Mouse (Mus musculus): ENCODE measurements around the gene Olfr1537.

Olfr1537 gene

DNA sequence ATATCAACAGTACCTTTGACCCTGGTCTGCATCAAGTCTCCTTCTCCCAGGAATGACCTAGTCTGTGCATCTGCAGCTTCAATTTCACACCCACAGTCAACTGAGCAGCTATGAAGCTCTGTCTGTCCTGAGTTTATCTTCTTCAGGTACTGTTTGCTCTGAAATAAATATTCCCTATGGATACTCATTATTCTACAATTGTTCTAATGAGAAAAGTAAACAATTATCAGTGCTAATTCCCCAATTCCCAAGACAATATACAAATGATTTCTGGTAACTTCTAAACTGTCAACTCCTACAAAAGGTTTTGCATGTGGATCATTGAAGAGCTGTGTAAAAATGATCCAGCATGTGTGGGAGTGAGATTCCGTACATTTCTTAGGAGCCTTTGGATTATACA is at the start of gene Olfr1537:
Gene Olfr1537 (minus strand): TSS at position 101 of the 400 bp plus-strand sequence.
- no peak for DNase-seq (ENCODE audit: low read depth, low spot score)

DNA sequence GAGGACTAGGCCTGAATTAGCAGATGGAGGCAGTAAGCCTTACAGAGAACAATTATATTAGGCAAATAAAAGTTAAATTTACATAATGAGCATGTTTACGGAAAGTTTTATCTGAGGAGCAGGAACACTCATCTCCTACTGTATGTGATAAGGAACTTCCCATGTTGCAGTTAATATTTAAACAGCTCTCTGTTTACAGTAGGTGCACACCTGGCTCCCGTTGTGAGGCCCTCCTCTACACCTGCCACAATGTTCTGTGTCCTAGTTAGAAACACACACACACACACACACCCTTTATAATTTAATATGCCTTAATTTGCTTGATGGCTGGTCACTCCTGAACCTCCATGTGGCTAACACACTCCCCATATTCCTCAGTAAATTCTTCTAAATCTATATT is 37.3 kb upstream of the Olfr1537 start:
- DNase-seq (ENCODE audit: low read depth, low spot score), result no peak

DNA sequence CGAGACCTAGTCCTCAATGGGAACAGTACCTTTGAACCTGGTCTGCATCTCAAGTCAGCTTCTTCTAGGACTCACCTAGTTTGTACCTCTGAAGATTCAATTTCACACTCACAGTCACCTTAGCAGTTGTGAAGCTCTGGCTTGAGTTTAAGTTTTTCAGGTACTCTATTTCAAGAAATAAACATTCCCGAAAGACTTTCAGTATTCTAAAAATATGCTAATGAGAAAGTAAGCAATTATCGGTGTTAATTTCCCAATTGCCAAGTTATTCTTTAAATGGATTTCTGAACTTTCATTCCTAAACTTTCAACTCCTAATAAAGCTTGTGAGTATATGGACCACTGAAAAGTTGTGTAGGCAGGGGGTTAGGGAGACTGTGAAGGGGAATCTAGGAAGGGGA is 26.9 kb upstream of the Olfr1537 start, which contains the start of gene Olfr945:
Gene Olfr945 (minus strand): TSS at position 101 of the 400 bp plus-strand sequence.
- DNase-seq (ENCODE audit: low read depth, low spot score), result no peak

DNA sequence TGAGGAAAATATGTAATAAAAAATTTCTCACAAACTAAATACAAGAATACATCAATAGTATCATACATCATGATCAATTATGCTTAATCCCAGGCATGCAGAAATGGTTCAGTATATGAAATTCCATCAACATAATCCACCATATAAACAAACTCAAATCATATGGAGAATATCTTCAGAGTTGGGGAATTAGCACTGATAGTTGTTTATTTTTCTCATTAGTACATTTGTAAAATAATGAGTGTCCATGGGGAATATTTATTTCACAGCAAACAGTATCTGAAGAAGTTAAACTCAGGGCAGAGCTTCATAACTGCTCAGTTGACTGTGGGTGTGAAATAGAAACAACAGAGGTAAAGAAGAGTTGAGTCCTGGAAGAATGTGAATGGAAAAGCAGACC is 48.2 kb downstream of the Olfr1537 start, which contains the start of gene Olfr944:
Gene Olfr944 (plus strand): TSS at position 301 of the 400 bp plus-strand sequence.
- no peak for DNase-seq (ENCODE audit: low read depth, low spot score)

All from R1 (cell line).